Mouse (Mus musculus) megakaryocyte, embryonic 14.5 days (primary cell): ENCODE measurements around the gene Cherp.

ENCODE experiments used
- FLI1 ChIP-seq: IDR thresholded peaks from 2 replicates; pipeline ENCODE4 v1.6.1; 2012; ENCODE audit warnings: low read length, inconsistent platforms, mixed read lengths
- GATA1 ChIP-seq: IDR thresholded peaks from 3 replicates; pipeline ENCODE4 v1.6.1; 2012; ENCODE audit warnings: mixed read lengths, low read length, inconsistent platforms, borderline replicate concordance

GRCm38 (mm10) chr8:72420571-72421361 lies 54.3 kb downstream of the Cherp start:
- TF ChIP-seq GATA1 (no peak), FLI1 (no peak)
